Mouse (Mus musculus) cerebellum, adult 2 months (tissue): ENCODE measurements around the gene Tns4.

Experiments
- CTCF ChIP-seq: fragments of 200-500 bp; IDR thresholded peaks from 2 replicates; pipeline ENCODE4 v1.5.1; 2011; ENCODE audit warnings: low read depth, mild to moderate bottlenecking, control low read depth, low read length, moderate library complexity, borderline replicate concordance; ENCODE audit not compliant: insufficient read depth
- POLR2A ChIP-seq: fragments of 200-500 bp; IDR thresholded peaks from 2 replicates; pipeline ENCODE4 v1.6.1; 2011; ENCODE audit warnings: low read length, control low read depth, borderline replicate concordance; ENCODE audit not compliant: insufficient read depth

DNA sequence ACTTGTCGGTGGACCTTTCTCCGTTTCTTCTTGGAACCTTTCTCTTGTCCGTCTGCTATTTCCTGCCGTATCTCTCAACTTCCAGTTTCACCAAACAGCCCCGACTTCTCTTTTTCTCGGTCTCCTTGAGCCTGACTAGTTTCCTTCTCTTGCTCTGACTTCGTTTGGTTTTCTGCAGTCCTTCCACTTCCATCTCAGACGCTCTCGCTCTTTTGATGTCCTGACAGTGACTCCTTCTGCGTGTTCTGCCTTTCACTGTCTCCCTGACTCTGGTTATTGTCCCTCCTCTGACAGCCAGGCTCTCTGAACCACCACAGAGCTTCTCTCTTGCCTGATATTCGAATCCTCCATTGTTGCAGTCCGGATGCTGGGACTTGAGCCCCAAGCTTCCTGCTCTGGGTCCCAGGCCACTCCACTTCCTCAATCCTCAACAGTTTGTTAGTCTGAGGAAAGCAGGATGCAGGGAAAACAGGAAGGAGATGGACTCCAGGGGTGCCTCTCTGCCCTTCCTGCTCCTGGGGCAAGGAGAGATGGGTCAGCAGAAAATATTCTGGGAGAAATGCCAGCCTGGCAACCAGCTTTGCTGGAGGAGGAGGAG is 46.2 kb downstream of the Tns4 start:
- no peak for TF ChIP-seq POLR2A
- no peak for TF ChIP-seq CTCF
